Mouse (Mus musculus) cerebellum, adult 2 months (tissue): Measurements from ENCODE around the gene Notch2.

Source experiments
- CTCF ChIP-seq: fragments of 200-500 bp; IDR thresholded peaks from 2 replicates; pipeline ENCODE4 v1.5.1; 2011; ENCODE audit warnings: low read depth, mild to moderate bottlenecking, control low read depth, low read length, moderate library complexity, borderline replicate concordance; ENCODE audit not compliant: insufficient read depth
- POLR2A ChIP-seq: fragments of 200-500 bp; IDR thresholded peaks from 2 replicates; pipeline ENCODE4 v1.6.1; 2011; ENCODE audit warnings: low read length, control low read depth, borderline replicate concordance; ENCODE audit not compliant: insufficient read depth

DNA sequence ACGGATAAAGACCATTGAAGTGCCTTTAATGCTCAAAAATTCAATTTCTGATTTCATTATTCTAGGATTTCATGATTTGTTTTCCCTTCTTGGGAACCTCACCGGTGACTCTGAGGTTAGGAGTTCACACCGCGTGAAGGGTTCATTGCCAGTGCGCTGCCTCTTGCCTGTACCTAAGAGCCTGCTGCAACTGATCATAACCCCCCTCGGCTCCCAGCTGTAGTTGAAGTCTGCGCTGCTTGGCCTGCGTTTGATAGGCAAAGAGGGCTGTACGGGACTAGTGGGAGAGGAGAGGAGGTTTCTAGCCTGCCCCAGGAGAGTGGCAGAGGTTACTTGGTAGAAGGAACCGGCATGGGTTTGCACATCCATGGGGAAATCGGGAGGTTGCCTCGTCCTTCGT, 71.5 kb downstream of the Notch2 start:
- no peak for TF ChIP-seq POLR2A
- no peak for TF ChIP-seq CTCF
